Mouse (Mus musculus) bone marrow, adult 2 months (tissue): ENCODE measurements at regions not wholly inside any gene's neighbourhood (a gene's known extent, or its start where the extent isn't known, plus 50 kb on each side); places are given as distances from the start of the nearest gene placed in this dataset.

Experiments used
- CTCF ChIP-seq: fragments of 200-500 bp; IDR thresholded peaks from 2 replicates; pipeline ENCODE4 v1.5.1; 2011; ENCODE audit warnings: low read length, control low read depth; ENCODE audit not compliant: control insufficient read depth, insufficient read depth
- POLR2A ChIP-seq: fragments of 200-500 bp; IDR thresholded peaks from 2 replicates; pipeline ENCODE4 v1.6.1; 2011; ENCODE audit warnings: low read depth, mild to moderate bottlenecking, control low read depth, low read length, borderline replicate concordance; ENCODE audit not compliant: control insufficient read depth

DNA sequence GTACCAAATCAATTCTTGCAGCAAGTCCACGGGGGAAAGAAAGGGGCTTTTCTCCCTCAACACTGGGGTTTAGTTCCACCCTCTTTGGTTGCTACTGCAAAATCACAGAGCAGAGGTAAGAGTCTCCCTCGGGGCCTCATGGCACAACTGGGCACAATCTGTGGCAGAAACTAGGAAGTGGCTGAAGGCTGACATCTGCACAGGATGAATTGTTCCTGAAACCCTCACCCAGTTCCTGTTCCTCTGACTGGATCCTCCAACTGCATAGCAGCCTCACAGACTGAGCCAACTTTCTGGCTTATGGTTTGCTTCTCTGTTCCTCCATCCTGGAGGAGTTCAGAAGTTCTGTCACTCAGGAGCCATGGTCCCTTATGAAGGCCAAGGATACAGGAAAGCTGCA is 338.6 kb downstream of the 3100002H09Rik start:
- no peak for TF ChIP-seq CTCF
- TF ChIP-seq POLR2A, result no peak
